In the genomic region with DNA sequence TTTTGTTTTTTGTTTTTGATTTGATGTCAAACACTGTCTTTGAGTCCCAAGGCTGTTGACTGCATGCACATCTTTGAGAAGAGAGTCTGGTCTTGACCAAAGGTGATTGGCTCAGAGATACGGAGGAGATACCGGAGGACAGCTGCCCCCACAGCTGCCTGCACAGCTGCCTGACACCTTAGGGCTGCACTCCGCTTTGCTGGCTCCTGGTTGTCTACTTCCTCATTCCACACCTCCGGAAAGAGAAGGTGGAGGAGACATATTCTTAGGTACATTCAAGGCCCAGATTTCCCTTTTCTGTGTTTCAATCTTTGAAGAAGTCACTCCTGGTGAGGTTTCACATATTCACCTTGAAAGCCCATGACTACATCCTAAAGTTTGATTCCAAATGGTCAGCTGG, we compare ENCODE assay signal across 22 mouse cellular contexts. TPM values are rescaled to one million over a fixed set of nuclear protein-coding genes. Genes with fewer than 3 reads are reported as not detected.
DNase-seq lines count a peak whose midpoint lies in the region; ATAC-seq lines count a peak whose summit lies in the region.
"Had no signal": no experiment of that assay in that cellular context is flagged by ENCODE, and none has a peak within 500 bp of the region (broad histone marks: within the 10 kb centered on the region; RNA-seq: fewer than 3 reads in every experiment).

No protein-coding gene starts in this region.

- H3K27me3 ChIP-seq in forebrain, embryonic 16.5 days (replicated peaks; ENCODE audit: control insufficient read depth, insufficient read depth, low read length) = no peaks in the 10 kb centered on the region
- H3K27me3 ChIP-seq: embryonic facial prominence, embryonic 13.5 days; forebrain, embryonic 13.5 days; hindbrain, embryonic 13.5 days; Patski had no signal

- no peaks in the 10 kb centered on the region for H3K9me3 ChIP-seq in forebrain, embryonic 16.5 days (ENCODE audit: control insufficient read depth, low read length)
- H3K9me3 ChIP-seq: embryonic facial prominence, embryonic 13.5 days; forebrain, embryonic 13.5 days; heart, embryonic 10.5 days; hindbrain, embryonic 13.5 days had no signal

- WGBS in forebrain, embryonic 16.5 days = 94% methylated on average over 4 of the region's 4 CpGs

- no peak overlapping the region for H3K4me2 ChIP-seq in forebrain, embryonic 16.5 days (ENCODE audit: low read length)
- H3K4me2 ChIP-seq: embryonic facial prominence, embryonic 13.5 days; forebrain, embryonic 13.5 days; hindbrain, embryonic 13.5 days had no signal

- no peak overlapping the region for H3K27ac ChIP-seq in forebrain, embryonic 16.5 days (ENCODE audit: low read length)
- H3K27ac ChIP-seq: forebrain, embryonic 13.5 days; heart, embryonic 10.5 days; hindbrain, embryonic 13.5 days; hindbrain, postnatal 0 days had no signal

- ATAC-seq in granulocyte monocyte progenitor cell, adult 5-6 weeks (replicated peaks; ENCODE audit: poor library complexity, severe bottlenecking) = peak; percentile 57
- ATAC-seq in neutrophil, adult 5-6 weeks (ENCODE audit: extremely low read depth, insufficient number of reproducible peaks, low FRiP score, poor library complexity, severe bottlenecking) = peak; percentile 62
- ATAC-seq in forebrain, embryonic 16.5 days = no peak
- ATAC-seq: activated CD4-positive, CD25-positive, alpha-beta regulatory T cell, adult 4 months; forebrain, embryonic 13.5 days; hindbrain, postnatal 0 days; Patski had no signal

- no peaks in the 10 kb centered on the region for H3K36me3 ChIP-seq in forebrain, embryonic 16.5 days (ENCODE audit: control insufficient read depth, insufficient read depth)
- H3K36me3 ChIP-seq: heart, embryonic 10.5 days had no signal

- no peak overlapping the region for H3K4me3 ChIP-seq in forebrain, embryonic 16.5 days (replicated peaks; ENCODE audit: low read length)
- H3K4me3 ChIP-seq: embryonic facial prominence, embryonic 13.5 days; forebrain, embryonic 13.5 days; heart, embryonic 10.5 days; hindbrain, embryonic 13.5 days had no signal

- DNase-seq in adrenal gland, adult 2 months = peak; percentile 1
- no peak for DNase-seq in adrenal gland, postnatal 10 days
- peak; percentile 52 to 59 for DNase-seq in B cell, adult 2 months
- no peak for DNase-seq in urinary bladder, postnatal 4 days (ENCODE audit: low spot score in 2 of 2)
- DNase-seq: adrenal gland, postnatal 36 days; cerebellum, adult 11 months; cerebellum, adult 8-10 months; cerebellum, postnatal 14 days; gastrocnemius, postnatal 36 days; heart, adult 18-20 months; heart, postnatal 10 days; heart, postnatal 4 days had no signal

- H3K4me1 ChIP-seq in forebrain, embryonic 16.5 days (replicated peaks; ENCODE audit: control insufficient read depth, insufficient read depth, low read length) = peaks cover 4% of the 10 kb centered on the region; the same call in 1 of the 2 replicates

- no peak overlapping the region for H3K9ac ChIP-seq in forebrain, embryonic 16.5 days (replicated peaks; ENCODE audit: low read depth, low read length)
- H3K9ac ChIP-seq: embryonic facial prominence, embryonic 13.5 days; forebrain, embryonic 13.5 days; hindbrain, embryonic 13.5 days had no signal

RNA-seq across cellular contexts. Expression of a gene that starts 25.9 kb away (rescaled TPM):
- total RNA-seq in adrenal gland, adult 2 months (2021) = 10 to 100 TPM; 19.8 to 25.1 TPM
- polyA plus RNA-seq in adrenal gland, adult 2 months (2012; rRNA removed) = 3.2 and 6.2 TPM in 2 replicates
- total RNA-seq in adrenal gland, postnatal 10 days (2021) = 10 to 100 TPM; 25.8 to 31.5 TPM
- 28.4 and 33.7 TPM in 2 replicates for total RNA-seq in granulocyte monocyte progenitor cell, adult 5-6 weeks (2014; fragmentation: Nextera tagmentation)
- total RNA-seq in granulocyte monocyte progenitor cell, adult 5-6 weeks (2017) = 14.1 and 14.8 TPM in 2 replicates
- total RNA-seq in neutrophil, adult 5-6 weeks (2017) = 39.8 and 41.2 TPM in 2 replicates
- polyA plus RNA-seq in forebrain, embryonic 16.5 days (2015; fragmentation: Nextera tagmentation; extraction: Ambion mirVana) = 14.4 and 14.7 TPM in 2 replicates

Comparison
In these comparisons a context has a peak if more than half of its experiments do, and no peak if none do; other contexts are left out.
1. DNase-seq: peak in adrenal gland, adult 2 months (single experiment) and B cell, adult 2 months (2 of 2); none in adrenal gland, postnatal 10 days (single experiment) and urinary bladder, postnatal 4 days (0 of 2).